Mouse (Mus musculus) frontal cortex, postnatal 36 days (tissue): ENCODE results near the gene Ms4a6b.
"Not testable (repeated sequence)": the region's sequence is repeated elsewhere in the genome, so short reads cannot be mapped to it uniquely, and the experiment has no call there.

Experiments used
- DNase-seq, 2 experiments: peaks; one replicate each; pipeline ENCODE4 v3.0.0; 2022; ENCODE audit warnings: low spot score in 2 of 2

Gene Ms4a6b

GRCm38 (mm10) chr19:11516246-11516645 is at the start of gene Ms4a6b:
Gene Ms4a6b, plus strand, starts transcription at chr19:11516512.
- DNase-seq = no peak

DNA sequence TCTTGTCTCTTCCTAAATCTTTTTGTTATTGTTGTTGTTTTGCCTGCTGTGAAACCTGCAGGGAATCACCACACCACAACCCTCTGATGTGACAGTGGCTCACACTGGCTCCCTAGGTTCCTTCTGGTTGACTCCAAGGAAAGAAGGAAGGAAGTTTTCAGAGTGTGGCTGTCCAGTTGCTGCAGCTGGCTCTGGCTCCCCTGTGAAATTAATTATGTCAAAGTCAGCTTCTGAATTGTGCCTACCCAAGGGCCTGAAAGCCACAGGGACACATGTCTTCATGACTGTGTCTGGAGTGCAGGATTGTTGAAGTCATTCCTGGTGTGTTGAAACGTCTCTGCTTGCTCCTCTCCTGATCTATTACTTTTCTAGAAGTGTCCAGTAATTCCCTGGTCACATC is 48.0 kb upstream of the Ms4a6b start:
- not testable (repeated sequence) for DNase-seq

DNA sequence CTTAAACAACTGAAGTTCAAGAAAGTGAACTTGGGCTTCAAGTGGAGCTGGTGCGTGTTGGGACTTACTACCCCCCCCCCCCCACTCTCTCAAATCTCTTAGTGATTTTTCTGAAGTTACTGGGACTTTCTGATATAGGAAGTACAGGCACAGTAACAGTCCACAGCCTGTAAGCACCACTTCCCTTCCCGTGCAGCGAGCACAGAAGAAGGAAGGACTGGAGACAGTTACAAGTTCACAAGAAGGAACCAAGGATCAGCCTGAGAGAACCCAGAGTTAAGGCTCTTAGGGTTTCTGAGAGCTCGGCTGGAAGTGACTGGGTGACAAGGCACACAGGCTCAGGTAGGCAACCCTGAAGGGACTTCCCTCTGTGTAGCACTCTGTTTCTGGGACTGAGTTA is 47.1 kb upstream of the Ms4a6b start, which contains the start of gene Ms4a6c:
Gene Ms4a6c (plus strand): TSS at position 152 of the 400 bp plus-strand sequence.
- not testable (repeated sequence) for DNase-seq

DNA sequence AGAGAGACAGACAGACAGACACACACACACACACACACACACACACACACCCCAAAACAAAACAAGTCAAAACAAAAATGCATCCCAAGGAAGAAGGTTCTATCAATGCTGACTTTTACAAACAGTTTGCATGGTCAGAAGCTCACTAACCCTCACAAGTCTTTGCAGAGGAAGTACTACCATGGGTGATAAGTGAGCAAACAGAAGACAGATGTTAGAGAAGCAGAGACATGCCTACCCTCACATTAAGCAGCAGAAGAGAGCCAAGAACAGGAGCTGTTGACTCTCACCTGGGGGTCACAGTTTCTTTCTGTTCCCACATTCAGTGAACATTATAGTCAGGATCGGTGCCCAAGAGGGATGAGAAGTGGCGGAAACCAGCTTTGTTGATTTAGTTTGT is 36.6 kb upstream of the Ms4a6b start:
- DNase-seq = no peak

DNA sequence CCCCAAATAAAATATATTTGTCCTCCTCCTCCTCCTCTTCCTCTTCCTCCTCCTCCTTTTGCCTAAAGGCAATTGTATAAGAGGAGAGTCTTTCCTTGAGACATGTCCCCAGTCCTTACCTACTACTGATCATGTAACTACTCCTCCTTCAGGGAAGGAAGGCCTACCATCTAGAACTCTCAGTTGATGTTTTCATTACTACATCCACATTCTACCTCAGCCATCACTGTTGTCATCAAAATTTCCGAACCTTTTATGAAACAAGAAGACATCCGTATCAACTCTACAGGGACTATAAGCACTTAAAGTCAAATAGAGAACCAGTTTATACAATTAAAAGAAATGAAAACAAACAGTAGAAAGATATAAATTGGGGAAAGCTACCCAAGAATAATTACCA is 33.6 kb upstream of the Ms4a6b start:
- no peak for DNase-seq

DNA sequence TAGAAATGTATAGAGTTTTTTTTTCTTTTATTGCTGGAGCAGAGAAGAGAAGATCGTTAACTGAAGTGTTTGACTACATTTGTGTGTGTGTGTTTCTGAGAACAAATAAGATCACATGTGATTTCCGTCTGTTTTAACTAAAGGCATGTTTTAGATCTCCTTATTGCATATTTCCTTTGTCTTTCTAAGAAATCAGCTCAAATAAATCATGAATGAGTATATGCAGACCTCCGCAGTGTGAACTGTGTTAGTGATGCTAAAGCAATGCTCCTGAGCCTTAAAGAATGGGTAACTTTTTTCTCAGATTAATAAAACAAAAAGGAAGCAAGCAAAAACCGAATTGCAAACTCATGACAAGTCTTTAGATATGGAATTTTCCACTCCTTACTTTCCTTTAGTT is 32.4 kb upstream of the Ms4a6b start:
- DNase-seq = no peak

GRCm38 (mm10) chr19:11484388-11484787 is 31.9 kb upstream of the Ms4a6b start:
- DNase-seq = no peak

- no peak for DNase-seq
These were observed 31.0 kb upstream of the Ms4a6b start for GRCm38 (mm10) chr19:11485266-11485665.

GRCm38 (mm10) chr19:11485746-11486145 is 30.6 kb upstream of the Ms4a6b start, which contains the start of gene Gm8369:
Gene Gm8369, plus strand, starts transcription at chr19:11485938.
- DNase-seq = peak in 1 of 2 experiments; percentile 63

DNA sequence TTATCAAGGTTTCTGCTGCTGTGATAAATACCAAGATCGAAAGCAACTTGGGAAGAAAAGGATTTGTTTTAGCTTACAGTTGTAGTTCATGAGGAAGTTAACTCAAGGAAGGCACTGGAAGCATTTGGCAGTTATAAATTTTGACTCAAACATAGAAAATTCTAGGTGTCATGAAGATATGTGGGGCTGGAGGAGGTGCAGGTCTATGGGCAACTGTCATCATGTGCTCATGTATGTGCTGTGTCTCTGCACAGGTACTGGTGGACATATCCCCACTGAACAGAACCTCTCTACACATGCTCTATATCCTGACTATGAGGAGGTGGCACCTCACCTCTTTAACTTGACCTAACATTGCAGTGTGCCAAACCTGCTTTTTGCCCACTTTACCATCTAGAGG is 29.7 kb upstream of the Ms4a6b start:
- DNase-seq = no peak

GRCm38 (mm10) chr19:11491406-11492189 is 24.7 kb upstream of the Ms4a6b start:
- DNase-seq = no peak

GRCm38 (mm10) chr19:11492671-11493070 is 23.6 kb upstream of the Ms4a6b start:
- DNase-seq = no peak

- no peak for DNase-seq
These were observed 21.8 kb upstream of the Ms4a6b start for GRCm38 (mm10) chr19:11494519-11494918.

DNA sequence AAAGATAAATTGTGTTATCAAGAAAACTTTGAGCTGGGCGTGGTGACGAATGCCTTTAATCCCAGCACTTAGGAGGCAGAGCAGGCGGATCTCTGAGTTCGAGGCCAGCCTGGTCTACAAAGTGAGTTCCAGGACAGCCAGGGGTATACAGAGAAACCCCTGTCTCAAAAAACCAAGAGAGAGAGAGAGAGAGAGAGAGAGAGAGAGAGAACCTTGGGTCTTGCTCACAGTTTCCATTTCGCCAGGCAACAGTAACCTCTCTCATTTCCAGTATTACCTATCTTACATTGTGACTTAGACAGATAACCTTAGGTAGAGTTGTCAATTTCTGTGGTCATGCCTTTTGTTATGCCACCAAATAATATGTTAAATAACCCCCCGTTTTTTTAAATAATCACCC is 20.0 kb upstream of the Ms4a6b start:
- DNase-seq = no peak

DNA sequence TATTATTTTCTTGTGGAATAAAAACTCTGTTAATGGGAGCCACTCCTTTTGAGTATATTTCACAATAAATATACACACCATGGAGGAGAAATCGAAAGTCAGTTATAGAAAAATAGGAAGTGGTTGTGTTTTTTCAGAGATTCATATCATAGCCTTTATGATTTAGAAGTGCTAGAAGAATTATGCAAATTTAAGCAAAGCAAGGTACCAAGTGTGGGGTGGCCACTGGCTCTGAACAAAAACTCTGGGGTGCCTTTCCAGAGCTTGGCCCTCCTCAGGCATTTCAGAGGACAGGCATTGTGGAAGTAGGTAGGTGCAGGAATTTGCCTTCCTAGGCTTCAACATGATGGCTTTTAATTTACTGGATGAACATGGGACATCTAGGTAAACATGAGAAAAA is 19.0 kb upstream of the Ms4a6b start:
- not testable (repeated sequence) for DNase-seq

DNA sequence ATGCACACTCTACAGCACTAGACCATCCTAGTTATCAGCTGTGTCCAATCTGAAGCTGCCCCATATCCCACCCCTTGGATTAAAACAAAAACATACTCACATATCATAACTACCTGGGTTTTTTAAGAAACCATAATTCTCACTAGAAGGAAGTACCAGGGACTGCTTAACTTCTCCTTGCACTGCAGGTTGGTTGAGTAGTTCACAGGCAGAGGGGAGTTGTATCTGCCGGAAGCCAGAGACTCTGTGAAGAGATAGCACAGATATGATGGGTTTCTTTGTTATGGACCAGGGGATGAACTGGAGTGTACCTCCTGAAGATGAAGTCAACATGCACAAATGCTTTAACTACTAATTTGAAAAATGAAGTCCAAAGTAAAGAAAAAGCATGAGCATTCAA is 15.5 kb upstream of the Ms4a6b start:
- DNase-seq = no peak

GRCm38 (mm10) chr19:11501326-11501725 is 15.0 kb upstream of the Ms4a6b start:
- DNase-seq = no peak

DNA sequence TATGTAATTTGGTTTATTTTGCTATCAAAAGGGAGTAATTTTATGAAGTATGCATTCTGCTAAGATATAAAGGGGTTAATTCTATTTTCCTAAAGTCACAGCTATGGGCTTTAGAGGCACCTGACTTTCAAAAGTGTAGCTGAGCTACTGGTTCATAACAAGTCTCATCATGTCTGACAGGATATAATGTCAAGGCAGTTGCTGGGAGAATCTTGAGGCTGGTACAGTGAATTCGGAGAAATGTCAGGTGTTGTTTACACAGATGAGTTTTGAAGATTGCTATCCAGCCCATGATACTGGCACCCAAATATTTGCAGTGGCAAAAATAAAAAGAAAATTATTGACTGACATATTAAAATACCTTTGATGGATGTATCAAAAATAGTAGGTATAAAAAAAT is 11.5 kb upstream of the Ms4a6b start:
- DNase-seq = no peak

GRCm38 (mm10) chr19:11513458-11513857 is 2.9 kb upstream of the Ms4a6b start:
- DNase-seq = no peak

DNA sequence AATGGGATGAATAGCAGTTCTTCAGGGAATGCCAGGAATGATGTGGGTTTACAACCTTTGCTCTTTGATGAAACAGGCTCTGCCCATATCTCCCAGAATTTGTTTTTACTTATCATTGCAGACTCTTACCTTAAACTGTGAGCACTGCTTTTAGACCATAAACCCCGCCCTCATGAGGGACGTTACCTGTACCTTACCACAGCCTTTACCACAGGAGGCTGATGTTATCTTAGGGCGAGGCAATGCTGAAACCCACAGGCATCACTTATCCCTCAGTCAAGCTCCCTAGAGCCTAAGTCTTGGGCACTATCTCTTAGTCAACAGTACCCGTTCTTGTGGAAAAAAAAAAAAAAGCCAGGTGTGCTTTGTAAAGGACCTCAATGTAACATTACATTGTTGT is 533 bp downstream of the Ms4a6b start:
- no peak for DNase-seq

DNA sequence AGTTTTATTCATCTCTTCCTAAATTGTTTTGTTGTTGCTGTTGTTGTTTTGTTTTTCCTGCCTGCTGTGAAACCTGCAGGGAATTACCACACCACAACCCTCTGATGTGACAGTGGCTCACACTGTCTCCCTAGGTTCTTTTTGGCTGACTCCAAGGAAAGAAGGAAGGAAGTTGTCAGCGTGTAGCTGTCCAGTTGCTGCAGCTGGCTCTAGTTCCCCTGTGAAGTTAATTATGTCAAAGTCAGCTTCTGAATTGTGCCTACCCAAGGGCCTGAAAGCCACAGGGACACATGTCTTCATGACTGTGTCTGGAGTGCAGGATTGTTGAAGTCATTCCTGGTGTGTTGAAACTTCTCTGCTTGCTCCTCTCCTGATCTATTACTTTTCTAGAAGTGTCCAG is 1.1 kb downstream of the Ms4a6b start:
- DNase-seq = not testable (repeated sequence)

DNA sequence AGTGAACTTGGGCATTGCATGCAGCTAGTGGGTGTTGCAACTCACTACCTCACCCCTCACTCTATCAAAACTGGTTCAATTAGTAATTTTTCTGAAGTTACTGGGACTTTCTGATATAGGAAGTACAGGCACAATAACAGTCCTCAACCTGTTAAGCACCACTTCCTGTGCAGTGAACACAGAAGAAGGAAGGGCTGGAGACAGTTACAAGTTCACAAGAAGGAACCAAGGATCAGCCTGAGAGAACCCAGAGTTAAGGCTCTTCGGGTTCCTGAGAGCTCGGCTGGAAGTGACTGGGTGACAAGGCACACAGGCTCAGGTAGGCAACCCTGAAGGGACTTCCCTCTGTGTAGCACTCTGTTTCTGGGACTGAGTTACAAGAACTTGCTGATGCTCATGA is 2.0 kb downstream of the Ms4a6b start:
- DNase-seq = not testable (repeated sequence)

- no peak for DNase-seq
These were observed 3.8 kb downstream of the Ms4a6b start for GRCm38 (mm10) chr19:11520146-11520545.

- no peak for DNase-seq
These were observed 17.1 kb downstream of the Ms4a6b start for GRCm38 (mm10) chr19:11533421-11533820.
